Mouse (Mus musculus): ENCODE measurements around the gene Foxe3. TPM values are rescaled to one million over a fixed set of nuclear protein-coding genes. Genes with fewer than 3 reads are reported as not detected.
"Not testable (repeated sequence)": the region's sequence is repeated elsewhere in the genome, so short reads cannot be mapped to it uniquely, and the experiment has no call there.

Gene Foxe3
- not detected in 2 replicates for polyA plus RNA-seq (2012; rRNA removed)

DNA sequence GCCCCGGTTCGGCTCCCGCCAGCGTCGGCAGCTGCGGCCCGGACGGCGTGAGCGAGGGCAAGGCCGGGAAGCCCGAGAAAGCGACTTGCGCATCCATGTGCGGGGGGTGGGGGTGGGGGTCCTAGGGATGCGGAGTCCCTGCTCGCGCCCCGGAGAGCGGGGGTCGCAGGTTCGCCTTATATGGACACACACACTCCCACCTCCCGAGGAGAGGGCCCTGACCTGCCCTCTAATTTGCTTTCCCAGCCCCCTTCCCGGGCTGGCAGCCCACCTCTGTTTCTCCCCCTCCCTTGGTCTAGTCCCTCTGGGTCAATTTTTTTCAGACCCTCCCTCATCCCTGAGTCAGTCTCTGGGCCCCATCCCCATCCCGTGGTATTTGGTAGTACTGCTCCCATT, at the start of gene Foxe3:
Gene Foxe3 (minus strand): TSS at position 97 of the 396 bp plus-strand sequence.
- TF ChIP-seq POLR2A (IDR thresholded peaks at IDR 0.05; ENCODE audit: borderline replicate concordance, extremely low read depth, low read depth, low read length) (no peak), CTCF (IDR thresholded peaks at IDR 0.05; ENCODE audit: insufficient read depth, low read length) (no peak)
- Histone ChIP-seq H3K4me1 (ENCODE audit: control insufficient read depth, insufficient read depth, low read length) (no peaks in the 10 kb centered on the region), H3K4me3 (replicated peaks; ENCODE audit: extremely low read depth, low read depth, low read length) (peak within 1 kb of the TSS; percentile 22)
- DNase-seq, result no peak
- 2% methylated on average over 25 of the region's 25 CpGs for WGBS

DNA sequence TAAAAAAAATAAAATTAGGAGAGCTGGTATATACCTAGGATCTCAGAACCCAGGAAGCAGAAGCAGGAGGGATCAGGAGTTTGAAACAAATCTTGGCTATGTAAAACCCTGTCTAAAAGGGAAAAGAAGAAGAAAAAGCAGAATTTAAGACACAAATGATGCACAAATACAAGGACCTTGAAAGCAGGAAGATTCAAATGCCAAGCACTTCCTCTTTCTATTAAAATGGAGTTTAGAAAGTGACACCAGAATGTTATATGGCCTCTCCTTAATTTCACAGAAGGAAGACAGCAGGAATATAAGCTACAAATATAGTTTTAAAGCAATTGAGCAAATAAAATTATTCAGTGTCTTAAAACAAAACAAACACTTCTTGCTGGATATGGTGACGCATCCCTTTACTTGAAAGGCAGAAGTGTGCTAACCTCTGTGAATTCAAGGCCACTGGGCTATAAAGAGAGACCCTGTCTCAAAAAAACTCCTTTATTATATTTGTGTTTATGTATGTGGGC, 47.5 kb upstream of the Foxe3 start:
- 82% methylated on average over 1 of the region's 1 CpGs for WGBS
- no peak for DNase-seq
- H3K4me1 ChIP-seq (ENCODE audit: control insufficient read depth, insufficient read depth, low read length), result no peaks in the 10 kb centered on the region
- H3K4me3 ChIP-seq (replicated peaks; ENCODE audit: extremely low read depth, low read depth, low read length), result no peak overlapping the region
- TF ChIP-seq CTCF (IDR thresholded peaks at IDR 0.05; ENCODE audit: insufficient read depth, low read length), result no peak
- no peak for TF ChIP-seq POLR2A (IDR thresholded peaks at IDR 0.05; ENCODE audit: borderline replicate concordance, extremely low read depth, low read depth, low read length)

DNA sequence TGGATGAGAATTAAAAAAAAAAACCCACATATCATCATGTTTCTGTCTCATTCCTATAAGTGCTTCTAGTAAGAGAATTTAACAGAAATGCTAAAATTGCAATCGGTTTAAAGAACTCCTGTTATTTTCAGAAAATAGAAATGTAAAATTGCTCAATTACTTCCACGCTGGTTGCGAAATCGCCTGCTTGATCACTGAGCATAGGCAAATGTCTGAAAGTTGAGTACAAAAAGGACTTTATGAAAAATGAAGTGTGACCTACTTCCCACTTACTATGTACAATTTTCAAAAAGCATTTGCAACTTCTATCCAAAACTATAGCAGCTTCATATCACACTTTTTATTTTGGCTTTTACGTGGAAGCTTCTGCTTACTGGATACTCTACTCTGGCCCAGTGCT, 44.9 kb upstream of the Foxe3 start:
- Histone ChIP-seq H3K4me1 (ENCODE audit: control insufficient read depth, insufficient read depth, low read length) (no peaks in the 10 kb centered on the region), H3K4me3 (replicated peaks; ENCODE audit: extremely low read depth, low read depth, low read length) (no peak overlapping the region)
- 62% methylated on average over 5 of the region's 5 CpGs for WGBS
- no peak for DNase-seq
- TF ChIP-seq CTCF (IDR thresholded peaks at IDR 0.05; ENCODE audit: insufficient read depth, low read length), result no peak
- TF ChIP-seq POLR2A (IDR thresholded peaks at IDR 0.05; ENCODE audit: borderline replicate concordance, extremely low read depth, low read depth, low read length), result no peak

DNA sequence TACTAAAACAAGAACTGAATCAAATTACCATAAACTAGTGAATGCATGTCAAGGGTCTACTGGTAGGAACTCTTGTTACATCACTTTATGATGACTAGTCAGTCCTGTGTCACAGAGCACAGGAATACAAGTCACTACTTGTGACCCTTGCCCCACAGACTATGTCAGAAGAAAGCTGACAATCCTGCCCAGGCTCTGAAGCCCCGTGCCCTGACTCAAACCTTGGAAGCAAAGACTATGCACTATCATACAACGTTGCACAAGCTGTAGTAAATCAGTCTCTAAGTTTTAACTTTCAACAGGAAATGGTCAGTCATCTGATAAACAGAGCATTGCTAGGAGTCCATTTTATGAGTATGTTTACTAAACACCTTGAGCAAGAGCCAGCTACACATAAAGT, 35.1 kb upstream of the Foxe3 start:
- not testable (repeated sequence) for DNase-seq; H3K4me3 ChIP-seq (replicated peaks; ENCODE audit: extremely low read depth, low read depth, low read length); H3K4me1 ChIP-seq (ENCODE audit: control insufficient read depth, insufficient read depth, low read length)
- WGBS, result 37% methylated on average over 2 of the region's 2 CpGs

DNA sequence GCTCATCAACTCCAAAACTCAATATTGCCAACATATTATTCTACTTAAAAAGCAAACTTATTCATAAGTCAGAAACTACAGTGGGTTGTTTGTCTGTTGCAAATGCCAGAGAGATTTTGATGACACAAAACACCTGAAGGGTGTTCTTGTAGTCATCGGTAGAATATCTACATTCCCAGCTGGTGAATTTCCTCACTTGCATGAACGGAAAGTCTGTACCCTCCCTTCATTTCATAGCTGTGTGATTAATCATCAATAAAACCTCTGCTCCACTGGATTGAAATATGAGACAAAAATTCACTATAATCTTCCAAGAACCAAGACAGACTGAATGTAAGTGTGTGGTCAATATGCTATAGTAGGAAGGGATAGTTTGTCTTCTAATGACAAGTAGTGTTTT, 33.7 kb upstream of the Foxe3 start:
- TF ChIP-seq CTCF (IDR thresholded peaks at IDR 0.05; ENCODE audit: insufficient read depth, low read length) (no peak), POLR2A (IDR thresholded peaks at IDR 0.05; ENCODE audit: borderline replicate concordance, extremely low read depth, low read depth, low read length) (no peak)
- Histone ChIP-seq H3K4me3 (replicated peaks; ENCODE audit: extremely low read depth, low read depth, low read length) (no peak overlapping the region), H3K4me1 (ENCODE audit: control insufficient read depth, insufficient read depth, low read length) (no peaks in the 10 kb centered on the region)
- no peak for DNase-seq
- WGBS, result 82% methylated on average over 2 of the region's 2 CpGs

DNA sequence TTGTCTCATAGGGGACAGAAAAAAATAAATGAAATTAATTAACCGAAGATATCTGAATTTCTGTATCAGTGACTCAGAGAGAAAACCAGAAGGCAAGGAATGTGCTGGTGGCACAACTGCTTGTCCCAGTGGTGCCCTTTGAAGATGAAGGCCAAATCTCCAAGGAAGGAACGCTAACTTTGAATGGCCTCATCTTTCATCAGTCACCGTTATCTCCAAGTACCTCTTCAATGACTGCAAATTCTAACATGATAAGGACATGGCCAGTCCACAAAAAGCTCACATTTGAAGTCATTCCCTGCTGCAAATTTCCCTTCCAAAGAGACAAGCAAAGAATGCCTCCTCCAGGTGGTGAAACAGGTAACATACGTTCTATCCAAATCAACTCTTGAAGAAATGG, 33.0 kb upstream of the Foxe3 start:
- no peak for DNase-seq
- 72% methylated on average over 4 of the region's 4 CpGs for WGBS
- TF ChIP-seq POLR2A (IDR thresholded peaks at IDR 0.05; ENCODE audit: borderline replicate concordance, extremely low read depth, low read depth, low read length), result no peak
- TF ChIP-seq CTCF (IDR thresholded peaks at IDR 0.05; ENCODE audit: insufficient read depth, low read length), result no peak
- H3K4me3 ChIP-seq (replicated peaks; ENCODE audit: extremely low read depth, low read depth, low read length), result no peak overlapping the region
- no peaks in the 10 kb centered on the region for H3K4me1 ChIP-seq (ENCODE audit: control insufficient read depth, insufficient read depth, low read length)

DNA sequence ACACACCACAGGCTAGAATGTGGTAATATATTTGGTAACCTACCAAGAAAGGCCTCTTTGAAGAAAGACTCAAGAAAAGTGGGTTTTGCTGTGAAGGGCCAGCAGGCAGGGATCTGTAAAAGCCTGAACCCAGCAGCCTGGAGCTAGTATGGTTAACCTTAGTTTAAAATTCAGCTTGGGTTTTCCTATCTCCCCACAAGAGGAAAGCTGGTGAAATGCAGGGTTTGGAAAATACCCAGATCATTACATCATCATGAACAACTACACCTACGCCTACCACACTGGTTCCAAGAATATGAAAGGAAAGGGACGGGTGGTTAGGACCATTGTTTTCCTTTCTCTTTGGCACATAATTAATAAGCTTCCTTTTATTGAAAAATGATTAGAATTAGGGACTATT, 32.4 kb upstream of the Foxe3 start:
- TF ChIP-seq POLR2A (IDR thresholded peaks at IDR 0.05; ENCODE audit: borderline replicate concordance, extremely low read depth, low read depth, low read length), result no peak
- TF ChIP-seq CTCF (IDR thresholded peaks at IDR 0.05; ENCODE audit: insufficient read depth, low read length), result no peak
- Histone ChIP-seq H3K4me1 (ENCODE audit: control insufficient read depth, insufficient read depth, low read length) (no peaks in the 10 kb centered on the region), H3K4me3 (replicated peaks; ENCODE audit: extremely low read depth, low read depth, low read length) (no peak overlapping the region)
- DNase-seq, result no peak
- WGBS, result 29% methylated on average over 2 of the region's 2 CpGs

DNA sequence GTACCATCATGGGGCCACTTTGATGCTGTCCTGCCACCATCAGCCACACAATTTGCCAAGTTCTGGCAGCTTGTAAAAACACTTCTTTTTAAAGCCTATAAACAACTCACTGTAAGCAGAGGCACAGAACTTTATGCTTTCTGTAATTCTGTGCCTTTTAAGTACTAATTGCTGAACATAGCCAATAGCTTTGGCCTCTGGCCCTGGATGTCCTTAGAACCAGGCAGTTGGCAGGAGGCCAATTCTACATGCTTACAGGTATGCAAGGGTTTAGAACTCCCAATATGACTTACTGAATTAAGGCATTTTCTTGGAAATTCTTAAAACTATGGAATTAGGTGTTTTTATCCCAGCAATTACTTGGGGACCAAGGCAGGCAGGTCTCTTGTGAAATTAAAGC, 31.6 kb upstream of the Foxe3 start:
- Histone ChIP-seq H3K4me3 (replicated peaks; ENCODE audit: extremely low read depth, low read depth, low read length) (no peak overlapping the region), H3K4me1 (ENCODE audit: control insufficient read depth, insufficient read depth, low read length) (no peaks in the 10 kb centered on the region)
- no peak for DNase-seq
- TF ChIP-seq POLR2A (IDR thresholded peaks at IDR 0.05; ENCODE audit: borderline replicate concordance, extremely low read depth, low read depth, low read length) (no peak), CTCF (IDR thresholded peaks at IDR 0.05; ENCODE audit: insufficient read depth, low read length) (no peak)

DNA sequence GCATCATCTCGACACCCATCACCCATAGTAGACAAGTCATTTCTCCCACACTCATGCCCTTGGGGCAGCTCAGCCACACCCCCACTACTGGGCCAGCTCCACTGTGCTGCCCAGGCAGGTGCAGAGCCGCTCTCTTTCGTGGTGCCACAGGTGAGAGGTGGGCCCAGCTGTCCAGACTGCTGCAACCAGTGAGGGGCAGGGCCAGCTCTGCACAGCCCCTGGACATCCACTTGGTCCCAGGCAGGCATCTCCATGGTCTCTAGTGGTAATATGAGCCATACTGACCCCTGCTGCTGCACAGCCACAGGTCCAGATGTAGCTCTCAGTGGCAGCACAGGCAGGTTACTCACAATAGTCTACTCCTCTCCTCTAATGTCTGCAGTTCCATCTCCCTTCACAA, 27.4 kb upstream of the Foxe3 start:
- no peak for DNase-seq
- TF ChIP-seq POLR2A (IDR thresholded peaks at IDR 0.05; ENCODE audit: borderline replicate concordance, extremely low read depth, low read depth, low read length) (no peak), CTCF (IDR thresholded peaks at IDR 0.05; ENCODE audit: insufficient read depth, low read length) (no peak)
- Histone ChIP-seq H3K4me1 (ENCODE audit: control insufficient read depth, insufficient read depth, low read length) (no peaks in the 10 kb centered on the region), H3K4me3 (replicated peaks; ENCODE audit: extremely low read depth, low read depth, low read length) (no peak overlapping the region)
- WGBS, result 72% methylated on average over 3 of the region's 3 CpGs

DNA sequence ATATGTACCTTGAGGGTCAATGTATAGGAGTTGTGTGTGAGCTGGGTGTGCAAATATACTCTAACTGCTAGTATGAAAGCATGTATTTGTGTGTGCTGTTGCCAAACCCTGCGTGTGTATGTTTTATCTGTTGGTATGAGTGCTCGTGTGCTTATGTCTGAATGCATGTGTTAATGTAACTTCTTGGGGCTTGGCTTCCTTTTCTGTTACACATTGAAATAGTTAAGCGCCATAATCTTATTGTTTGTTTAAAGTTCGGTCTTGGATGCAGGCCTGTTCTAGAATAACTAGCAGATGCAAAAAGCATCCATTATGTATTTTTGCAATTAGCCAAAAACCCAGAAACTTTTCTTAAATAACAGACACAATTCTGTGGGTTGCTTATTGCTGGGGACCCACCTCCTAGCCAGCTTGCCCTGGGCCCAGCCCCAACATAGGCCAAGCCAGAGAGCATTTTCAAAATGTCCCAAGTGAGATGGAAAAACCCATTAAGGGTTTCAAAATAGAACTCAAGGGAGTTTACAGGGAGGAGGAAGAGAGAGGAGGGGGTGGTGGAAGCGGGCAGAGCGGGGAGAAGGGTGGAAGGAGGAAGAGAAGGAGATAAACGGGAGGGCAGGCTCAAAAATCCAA, 22.2 kb upstream of the Foxe3 start:
- no peak for DNase-seq
- TF ChIP-seq POLR2A (IDR thresholded peaks at IDR 0.05; ENCODE audit: borderline replicate concordance, extremely low read depth, low read depth, low read length) (no peak), CTCF (IDR thresholded peaks at IDR 0.05; ENCODE audit: insufficient read depth, low read length) (no peak)
- Histone ChIP-seq H3K4me1 (ENCODE audit: control insufficient read depth, insufficient read depth, low read length) (no peaks in the 10 kb centered on the region; the same call in 1 of the 2 replicates), H3K4me3 (replicated peaks; ENCODE audit: extremely low read depth, low read depth, low read length) (no peak overlapping the region)
- 39% methylated on average over 7 of the region's 7 CpGs for WGBS
